Mouse (Mus musculus): ENCODE results near the gene Hmbs.
"Not testable (repeated sequence)": the region's sequence is repeated elsewhere in the genome, so short reads cannot be mapped to it uniquely, and the experiment has no call there.

The Hmbs gene

GRCm38 (mm10) chr9:44320799-44321133, 23.3 kb downstream of the Hmbs start:
- no peak for DNase-seq

GRCm38 (mm10) chr9:44319887-44320798, 23.9 kb downstream of the Hmbs start, which contains the start of gene C2cd2l:
Gene C2cd2l (minus strand): TSS chr9:44320285.
- DNase-seq = peak; percentile 96

- no peak for DNase-seq
Measured at GRCm38 (mm10) chr9:44319105-44319886, 24.7 kb downstream of the Hmbs start.

DNA sequence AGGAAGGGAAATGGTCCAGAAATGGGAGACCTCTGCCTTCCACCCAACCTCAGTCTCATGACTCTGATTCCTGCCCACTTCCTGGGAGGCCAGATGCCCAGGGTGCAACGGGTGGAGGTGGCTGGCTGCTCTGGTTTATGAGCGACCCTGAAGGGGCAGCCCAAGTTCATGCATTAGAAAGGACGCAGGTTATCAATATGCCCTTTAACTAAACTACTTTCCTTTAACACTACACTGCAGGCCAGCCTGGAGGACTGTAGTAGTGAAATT, 25.3 kb downstream of the Hmbs start:
- peak; percentile 65 for DNase-seq

- DNase-seq = peak; percentile 79
Measured at GRCm38 (mm10) chr9:44318076-44318825, 25.8 kb downstream of the Hmbs start.

GRCm38 (mm10) chr9:44317452-44317851, 26.6 kb downstream of the Hmbs start:
- DNase-seq = no peak

DNA sequence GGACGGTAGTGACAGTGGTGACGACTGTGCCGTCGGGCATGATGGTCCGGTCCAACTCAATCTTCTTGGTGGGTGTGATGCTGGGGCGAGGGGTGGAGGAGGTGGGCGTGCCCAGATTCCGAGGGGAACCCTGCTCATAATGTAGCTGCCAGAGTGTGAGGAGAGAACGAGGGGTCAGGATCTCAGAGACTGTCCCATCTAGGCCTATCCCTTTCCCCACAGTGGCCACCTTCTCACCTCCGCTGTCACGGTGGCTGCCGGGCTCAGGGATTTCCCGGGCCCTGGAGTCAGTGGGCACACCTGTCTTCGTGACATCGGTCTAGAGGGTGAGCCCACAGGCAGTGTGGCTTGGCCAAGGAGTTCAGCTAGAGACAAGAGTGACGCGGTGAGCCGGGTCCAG, 29.1 kb downstream of the Hmbs start:
- no peak for DNase-seq

- no peak for DNase-seq
Measured at GRCm38 (mm10) chr9:44314257-44314547, 29.8 kb downstream of the Hmbs start.

- DNase-seq = no peak
Measured at GRCm38 (mm10) chr9:44313476-44314256, 30.4 kb downstream of the Hmbs start.

DNA sequence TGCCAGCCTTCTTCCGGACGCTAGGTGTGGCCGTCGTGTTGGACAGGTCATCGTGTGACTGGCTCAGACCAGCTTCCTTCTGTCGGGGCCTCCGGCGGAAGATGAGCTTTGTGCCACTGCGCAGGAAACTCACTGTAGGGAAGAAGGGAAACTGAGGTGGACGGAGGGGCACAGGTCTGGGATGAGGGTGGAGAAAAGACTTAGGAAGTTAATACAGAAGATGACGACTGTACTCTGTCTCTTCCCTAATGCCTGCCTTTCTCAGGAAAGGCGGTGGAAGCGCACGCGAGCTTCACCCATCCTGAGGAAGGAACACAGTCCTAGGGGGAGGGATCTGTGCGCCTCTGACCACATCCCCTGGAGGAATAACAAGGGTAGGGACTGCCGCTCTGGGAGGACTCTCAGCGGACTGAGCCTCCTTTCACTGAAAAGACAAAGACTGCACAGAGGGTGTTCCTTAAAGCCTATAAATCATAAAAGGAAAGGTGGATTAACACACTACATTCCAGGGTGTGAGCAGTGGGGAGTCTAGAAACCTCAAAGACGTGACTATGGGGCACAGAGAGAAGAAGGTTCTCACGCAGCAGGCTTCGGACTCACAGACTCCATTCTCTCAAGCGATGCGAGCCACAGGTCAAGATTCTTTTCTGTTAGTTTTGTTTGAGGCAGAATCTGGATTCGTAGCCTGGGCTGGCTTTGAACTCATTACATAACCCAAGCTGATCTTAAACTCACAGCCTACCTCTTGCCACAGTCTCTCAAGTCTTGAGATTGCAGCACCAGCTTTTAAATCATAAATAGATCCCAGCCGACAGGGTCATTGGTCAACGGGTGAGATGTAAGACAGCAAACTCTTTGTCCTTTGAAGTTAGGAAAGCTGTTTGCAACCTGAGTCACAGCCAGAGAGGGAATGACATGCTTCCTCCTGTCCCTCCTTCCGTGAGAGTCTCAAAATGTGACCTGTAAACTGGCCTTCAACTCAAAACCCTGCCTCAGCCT, 32.6 kb downstream of the Hmbs start:
- DNase-seq = peak; percentile 71

DNA sequence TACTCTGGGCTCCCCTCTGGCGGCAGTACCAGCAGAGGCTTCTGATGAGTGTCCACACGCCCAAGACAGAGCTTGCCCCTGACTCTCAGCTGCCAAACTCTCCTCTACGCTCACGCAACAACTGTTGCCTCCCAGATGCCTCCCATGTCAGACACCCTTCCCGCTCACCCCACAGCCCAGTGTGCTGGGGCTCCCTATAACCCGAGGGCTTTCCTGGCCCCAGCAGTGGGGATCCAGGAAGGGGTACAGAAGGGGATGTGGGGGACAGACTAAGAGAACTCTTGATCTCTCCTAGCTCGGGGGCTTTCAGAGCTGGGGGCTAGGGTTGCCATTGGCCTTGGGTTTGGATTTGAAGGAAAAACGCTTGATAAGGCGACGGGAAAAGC, 33.3 kb downstream of the Hmbs start:
- no peak for DNase-seq

GRCm38 (mm10) chr9:44309756-44310155, 34.3 kb downstream of the Hmbs start:
- no peak for DNase-seq

- no peak for DNase-seq
Measured at GRCm38 (mm10) chr9:44307248-44307647, 36.8 kb downstream of the Hmbs start.

DNA sequence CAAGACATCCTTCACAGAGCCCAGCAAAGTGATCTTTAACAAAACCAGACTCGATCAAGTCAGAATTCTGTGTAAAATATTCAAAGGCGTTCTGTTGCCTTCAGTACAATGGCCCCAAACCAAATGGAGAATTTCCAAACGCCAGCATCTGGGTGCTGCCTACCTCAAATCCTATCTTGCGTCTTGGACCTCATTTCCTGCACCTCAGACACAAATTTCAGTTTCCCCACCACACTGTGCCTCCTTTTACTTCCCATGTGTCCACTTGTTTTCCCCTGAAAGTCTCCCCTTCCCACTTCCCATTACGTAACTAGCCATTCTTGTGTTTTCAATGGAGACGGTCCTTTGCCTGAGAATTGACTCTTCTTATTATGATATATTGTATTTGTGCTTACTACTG, 37.5 kb downstream of the Hmbs start:
- no peak for DNase-seq

DNA sequence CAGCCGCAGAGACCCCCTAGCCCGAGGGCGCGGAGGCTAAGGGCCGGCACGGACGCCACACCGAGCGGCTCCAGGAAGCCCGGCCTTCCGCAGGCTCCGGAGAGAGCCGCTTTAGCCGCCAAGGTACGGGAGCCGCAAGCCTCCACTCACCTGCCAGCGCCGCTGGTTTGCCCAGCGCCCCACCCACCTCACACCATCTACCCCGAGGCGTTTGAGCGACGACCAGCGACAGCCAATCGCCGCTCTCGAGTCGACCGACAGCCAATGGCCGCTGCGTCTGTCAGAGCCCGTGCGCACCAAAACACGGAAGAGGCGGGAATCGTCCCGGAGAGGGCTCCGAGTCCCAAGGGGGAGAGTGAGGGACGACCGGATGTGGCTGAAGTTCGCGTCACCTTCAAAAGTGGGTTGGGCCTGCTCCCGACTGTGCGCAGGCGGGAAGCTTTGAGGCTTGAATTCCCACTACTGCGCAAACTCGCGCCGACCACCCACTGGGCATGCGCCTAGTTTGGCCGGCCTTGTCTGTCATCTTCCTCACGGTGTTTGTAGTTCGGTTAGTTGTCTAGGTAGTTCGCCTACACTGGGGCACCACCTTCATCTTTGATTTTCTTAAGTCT, 38.5 kb downstream of the Hmbs start, which contains the start of gene Hinfp:
Gene Hinfp, minus strand, starts transcription at position 206 of the 614 bp plus-strand sequence.
- peak; percentile 99 for DNase-seq

GRCm38 (mm10) chr9:44300001-44300400, 44.0 kb downstream of the Hmbs start:
- not testable (repeated sequence) for DNase-seq

GRCm38 (mm10) chr9:44292490-44292889, 51.5 kb downstream of the Hmbs start:
- DNase-seq = peak; percentile 71

DNA sequence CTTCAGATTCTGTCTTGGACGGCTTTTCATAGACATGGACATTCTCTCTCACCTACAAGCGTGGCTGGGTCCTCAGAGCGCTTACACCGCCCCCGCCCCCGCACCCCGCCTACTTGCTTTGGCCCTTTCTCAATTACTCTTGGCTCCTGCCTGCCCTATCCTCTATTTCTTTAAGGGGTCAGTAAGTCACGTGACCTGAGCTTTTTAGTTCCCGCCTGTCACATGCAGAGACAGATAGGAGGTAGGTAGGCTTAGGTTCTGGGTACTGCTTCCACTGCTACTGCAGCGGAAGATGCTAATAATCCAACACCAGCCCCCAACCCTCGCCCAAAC, 55.1 kb downstream of the Hmbs start:
- DNase-seq = no peak

DNA sequence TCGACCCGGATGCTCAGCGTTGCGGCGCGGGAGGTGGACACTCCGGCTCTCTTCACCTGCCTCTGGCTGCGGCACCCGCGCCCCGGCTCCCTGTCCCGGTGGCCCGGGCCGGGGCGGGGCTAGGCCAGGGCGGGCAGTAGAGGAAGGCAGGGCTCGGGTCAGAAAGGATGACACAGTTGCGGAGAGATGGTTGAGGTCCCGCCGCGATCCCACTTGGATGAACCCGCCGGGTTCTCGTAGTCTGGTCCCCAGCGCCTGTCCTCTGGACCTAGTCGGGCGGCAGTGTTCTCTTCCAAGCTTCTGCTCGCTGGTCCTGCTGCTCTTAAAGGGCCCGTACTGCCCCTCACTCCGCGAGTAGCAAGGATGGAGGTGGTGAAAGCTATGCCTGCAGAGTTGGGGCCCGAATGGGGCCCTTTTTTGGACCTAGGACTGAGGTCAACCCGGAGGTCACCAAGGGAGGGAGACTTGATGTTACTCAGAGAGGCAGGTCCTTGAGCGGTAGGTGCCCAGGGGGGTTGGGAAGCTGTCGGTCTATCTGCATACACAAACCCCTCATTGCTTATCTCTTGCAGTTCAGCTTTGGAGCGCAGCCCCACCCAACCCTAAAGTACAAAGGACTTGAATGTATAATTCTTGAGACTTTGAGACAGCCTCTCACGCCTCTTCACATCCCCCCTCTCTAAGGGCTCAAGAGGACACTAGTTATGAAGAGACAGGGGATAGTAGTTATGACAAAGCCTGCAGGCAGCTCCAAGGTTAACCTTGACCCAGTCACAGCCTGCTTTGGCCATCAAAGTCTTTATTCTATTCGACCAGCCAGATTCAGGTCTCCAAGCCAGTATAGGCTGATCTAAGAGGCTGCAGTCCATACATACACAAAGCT, 55.7 kb downstream of the Hmbs start, which contains the start of gene Abcg4:
Gene Abcg4, minus strand, starts transcription at position 540 of the 883 bp plus-strand sequence.
- DNase-seq = peak; percentile 28

Measured in kidney, postnatal 14 days (tissue).